Mouse (Mus musculus) brain, adult 2 months (tissue): ENCODE measurements around the gene Lax1.

ENCODE experiments used
- DNase-seq: peaks from one replicate; pipeline ENCODE4 v3.0.0; 2011; ENCODE audit warnings: low read depth, low spot score

The Lax1 gene

DNA sequence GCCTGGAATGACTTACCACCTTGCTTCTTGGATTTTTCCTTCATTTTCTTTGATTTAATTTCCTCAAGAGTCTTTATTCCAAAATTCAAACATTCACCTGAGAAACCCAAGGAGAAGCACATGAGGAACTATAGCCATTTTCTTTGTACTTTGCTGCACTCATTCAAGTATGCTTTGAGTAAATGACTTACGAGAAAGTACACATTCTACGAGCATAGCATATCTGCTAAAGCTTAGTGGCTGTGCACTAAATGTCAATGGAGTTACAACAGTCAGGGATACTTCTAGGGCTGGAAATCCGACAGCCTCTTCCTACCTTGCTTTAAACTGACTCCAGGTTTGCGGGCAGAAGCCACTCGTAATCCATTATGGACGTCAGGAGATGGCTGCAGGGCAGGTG, 51.4 kb downstream of the Lax1 start:
- no peak for DNase-seq

DNA sequence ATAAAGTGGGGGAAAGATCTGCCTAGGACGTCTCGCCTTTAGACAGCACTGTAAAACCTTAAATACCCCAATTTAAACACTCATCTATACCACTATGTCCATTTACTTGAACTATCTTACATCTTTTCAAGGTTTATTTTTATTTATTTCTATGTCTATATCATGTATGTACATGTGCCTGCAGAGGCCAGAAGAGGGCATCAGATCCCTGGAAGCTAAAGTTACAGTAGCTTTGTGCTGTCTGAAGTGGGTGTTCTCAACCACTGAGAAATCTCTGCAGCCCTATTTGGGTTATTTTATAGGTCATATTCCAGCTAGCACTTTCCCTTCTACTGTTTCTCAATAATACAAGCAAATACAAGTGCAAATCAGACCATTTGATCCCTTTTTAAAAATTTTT, 57.7 kb downstream of the Lax1 start:
- peak; percentile 29 for DNase-seq
